ENCODE assay signal across 25 mouse cellular contexts in the genomic region with DNA sequence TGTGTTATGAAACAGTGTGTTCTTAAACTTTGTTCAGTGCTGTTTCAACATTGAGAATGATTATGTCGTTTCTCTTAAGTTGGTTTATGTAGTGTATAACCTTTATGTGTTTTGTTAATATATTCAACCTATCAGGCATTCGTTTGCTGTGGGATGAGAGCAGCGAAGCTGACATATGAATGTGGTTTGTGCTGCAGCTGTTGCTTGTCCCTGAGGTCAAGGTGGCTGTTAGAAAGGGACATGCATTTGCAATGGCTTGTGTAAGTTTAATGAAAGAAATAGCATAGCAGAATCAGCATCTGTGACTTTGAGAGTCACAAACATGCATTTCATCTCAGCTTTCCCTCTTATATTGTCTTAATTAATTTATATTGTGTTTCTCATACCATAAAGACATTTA. TPM values are rescaled to one million over a fixed set of nuclear protein-coding genes. Genes with fewer than 3 reads are reported as not detected.
A peak's percentile ranks its signal among the peaks of the same experiment; 100 is the strongest.
DNase-seq lines count a peak whose midpoint lies in the region; ATAC-seq and TF ChIP-seq lines count a peak whose summit lies in the region.
"Had no signal": no experiment of that assay in that cellular context is flagged by ENCODE, and none has a peak within 500 bp of the region (broad histone marks: within the 10 kb centered on the region; RNA-seq: fewer than 3 reads in every experiment).

No protein-coding gene starts in this region.

- ATAC-seq in heart, embryonic 16.5 days (replicated peaks; ENCODE audit: extremely low read depth, insufficient read depth, low FRiP score), result no peak
- ATAC-seq in lung, embryonic 14.5 days (ENCODE audit: insufficient read depth), result no peak
- ATAC-seq: CD4-positive, CD25-positive, alpha-beta regulatory T cell, adult 4 months; forebrain, embryonic 16.5 days; hindbrain, embryonic 16.5 days had no signal

- H3K27me3 ChIP-seq in heart, embryonic 16.5 days (ENCODE audit: control insufficient read depth, insufficient read depth, low read length), result no peaks in the 10 kb centered on the region
- no peaks in the 10 kb centered on the region for H3K27me3 ChIP-seq in lung, embryonic 14.5 days (ENCODE audit: insufficient read depth, low read length)
- no peaks in the 10 kb centered on the region for H3K27me3 ChIP-seq in myocyte (ENCODE audit: control insufficient read depth, insufficient read depth, insufficient read length)
- H3K27me3 ChIP-seq: heart, embryonic 15.5 days; lung, embryonic 15.5 days; neural tube, embryonic 13.5 days had no signal

- no peaks in the 10 kb centered on the region for H3K9me3 ChIP-seq in heart, embryonic 16.5 days (replicated peaks; ENCODE audit: control insufficient read depth, low read length)
- H3K9me3 ChIP-seq in lung, embryonic 14.5 days (ENCODE audit: low read depth, low read length), result no peaks in the 10 kb centered on the region
- H3K9me3 ChIP-seq: heart, embryonic 15.5 days; lung, embryonic 15.5 days; neural tube, embryonic 13.5 days had no signal

- no peak overlapping the region; the same call in 1 of the 2 replicates for H3K9ac ChIP-seq in heart, embryonic 16.5 days (ENCODE audit: low read length)
- H3K9ac ChIP-seq in lung, embryonic 14.5 days, result no peak overlapping the region
- H3K9ac ChIP-seq: heart, embryonic 15.5 days; liver, embryonic 14.5 days; lung, embryonic 15.5 days; neural tube, embryonic 13.5 days had no signal

- no peak overlapping the region for H3ac ChIP-seq in myocyte (ENCODE audit: control insufficient read depth, insufficient read length)

- no peak overlapping the region for H3K4me3 ChIP-seq in heart, embryonic 16.5 days (ENCODE audit: low read length)
- H3K4me3 ChIP-seq in lung, embryonic 14.5 days (ENCODE audit: low read depth, low read length), result no peak overlapping the region
- H3K4me3 ChIP-seq in myocyte, result no peak overlapping the region
- H3K4me3 ChIP-seq: erythroblast, embryonic 14.5 days; heart, embryonic 15.5 days; lung, embryonic 15.5 days; neural tube, embryonic 13.5 days had no signal

- peaks cover 66% of the 10 kb centered on the region for H3K79me2 ChIP-seq in myocyte (ENCODE audit: control insufficient read depth, insufficient read depth)

- no peak overlapping the region for H3K4me2 ChIP-seq in heart, embryonic 16.5 days (ENCODE audit: low read depth, low read length)
- no peak overlapping the region for H3K4me2 ChIP-seq in lung, embryonic 14.5 days
- H3K4me2 ChIP-seq in myocyte (ENCODE audit: low read depth), result no peak overlapping the region
- H3K4me2 ChIP-seq: heart, embryonic 15.5 days; lung, embryonic 15.5 days; neural tube, embryonic 13.5 days had no signal

- no peaks in the 10 kb centered on the region for H3K36me3 ChIP-seq in heart, embryonic 16.5 days (ENCODE audit: control insufficient read depth, insufficient read depth)
- H3K36me3 ChIP-seq in lung, embryonic 14.5 days (ENCODE audit: insufficient read depth), result no peaks in the 10 kb centered on the region
- H3K36me3 ChIP-seq in myocyte (ENCODE audit: control insufficient read depth, insufficient read depth), result no peaks in the 10 kb centered on the region
- H3K36me3 ChIP-seq: heart, embryonic 15.5 days; lung, embryonic 15.5 days; neural tube, embryonic 13.5 days had no signal

- no peak for TF ChIP-seq POLR2A in myocyte (IDR thresholded peaks at IDR 0.05; ENCODE audit: insufficient read length, low read depth)

- peaks cover 9% of the 10 kb centered on the region for H3K4me1 ChIP-seq in heart, embryonic 16.5 days (ENCODE audit: control insufficient read depth, insufficient read depth, low read length)
- H3K4me1 ChIP-seq in lung, embryonic 14.5 days (ENCODE audit: insufficient read depth), result no peaks in the 10 kb centered on the region

- H3K27ac ChIP-seq in heart, embryonic 16.5 days (ENCODE audit: low read length), result peak overlapping the region; percentile 9; the same call in 1 of the 2 replicates
- H3K27ac ChIP-seq in lung, embryonic 14.5 days (ENCODE audit: low read depth), result no peak overlapping the region
- H3K27ac ChIP-seq: heart, embryonic 15.5 days; liver, embryonic 14.5 days; lung, embryonic 15.5 days; neural tube, embryonic 13.5 days; stomach, postnatal 0 days had no signal

- no peak for TF ChIP-seq CTCF in lung, embryonic 14.5 days (IDR thresholded peaks at IDR 0.05; ENCODE audit: low read depth)

- DNase-seq in heart, adult 11 months, result no peak
- peak; percentile 12 for DNase-seq in lung, embryonic 14.5 days
- DNase-seq in lung, adult 18-20 months, result no peak
- DNase-seq in 416B (ENCODE audit: low read depth), result peak; percentile 26
- DNase-seq in adrenal gland, postnatal 4 days (ENCODE audit: low spot score in 2 of 2), result no peak
- DNase-seq: adrenal gland, postnatal 25 days; cerebellum, adult 18-20 months; cerebellum, postnatal 10 days; kidney, adult 18-20 months; kidney, postnatal 4 days; left cerebral cortex, postnatal 4 days; lung, postnatal 4 days; thymus, adult 18-20 months; thymus, postnatal 25 days had no signal

- 29% methylated on average over 3 of the region's 3 CpGs for WGBS in heart, embryonic 16.5 days
- WGBS in lung, embryonic 14.5 days, result 23% methylated on average over 3 of the region's 3 CpGs

TF ChIP-seq in myocyte, 11 proteins besides CTCF, POLR2A, EP300 and RAD21:
- TF ChIP-seq POLR2AphosphoS2 (IDR thresholded peaks at IDR 0.05; ENCODE audit: insufficient read length, low read depth) (no peak), MYOD1 (IDR thresholded peaks at IDR 0.05; ENCODE audit: control insufficient read depth in 1 of 3, insufficient read length in 2 of 3, low read depth in 2 of 3) (peak in 2 of 3 experiments; percentile 64 to 74), MYOG (IDR thresholded peaks at IDR 0.05; ENCODE audit: control insufficient read depth in 1 of 3, insufficient read depth in 1 of 3, insufficient read length in 2 of 3, low read depth in 2 of 3) (peak in 2 of 3 experiments; percentile 41 to 59)
TF ChIP-seq in myocyte: peak in this region for 2.

RNA-seq across cellular contexts. Expression of a gene that starts 20.3 kb away (rescaled TPM):
- 111 and 112 TPM in 2 replicates for polyA plus RNA-seq in heart, embryonic 16.5 days (2015; fragmentation: Nextera tagmentation; extraction: Ambion mirVana)
- 199 TPM in 2 replicates for polyA plus RNA-seq in lung, embryonic 14.5 days (2014; fragmentation: Nextera tagmentation; extraction: Ambion mirVana)
- 24.1 TPM for polyA plus RNA-seq in myocyte (2012; fragmentation: generic; extraction: Trizol)
- total RNA-seq in adrenal gland, postnatal 4 days (2021), result 10 to 100 TPM; 82.4 to 87.2 TPM

Comparison
In these comparisons a context has a peak if more than half of its experiments do, and no peak if none do; other contexts are left out.
1. DNase-seq: peak in lung, embryonic 14.5 days (single experiment) and 416B (single experiment); none in heart, adult 11 months (single experiment), lung, adult 18-20 months (0 of 2) and adrenal gland, postnatal 4 days (0 of 2).